Mouse (Mus musculus) heart, adult 9 months (tissue): ENCODE data around the gene Gm42688.

ENCODE experiments used
- DNase-seq, 2 experiments: peaks; one replicate each; pipeline ENCODE4 v3.0.0; 2022; ENCODE audit warnings: low spot score in 2 of 2

The Gm42688 gene

DNA sequence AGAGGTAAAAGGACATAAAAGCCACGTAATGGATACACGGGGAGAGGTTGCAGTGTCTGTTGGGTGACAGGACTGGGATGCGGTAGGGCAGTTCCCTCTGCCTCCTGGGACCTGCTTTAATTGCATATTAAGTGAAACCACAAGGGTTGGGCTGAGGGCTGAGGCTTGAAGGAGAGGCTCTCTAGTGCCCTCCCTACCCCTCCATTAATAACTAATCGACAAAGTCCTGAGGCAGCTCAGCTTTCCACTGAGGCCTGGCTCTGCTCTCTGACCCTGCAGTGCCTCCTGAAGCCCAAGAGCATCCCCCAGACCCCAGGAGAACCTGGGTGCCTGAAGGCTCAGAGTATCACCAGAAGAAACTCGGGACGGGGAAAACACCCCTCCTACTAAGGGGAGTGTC, 16.9 kb upstream of the Gm42688 start:
- no peak for DNase-seq

- DNase-seq: no peak
Observed at GRCm38 (mm10) chr6:83086121-83087035, 15.0 kb upstream of the Gm42688 start, which contains the start of gene Lbx2. Gene Lbx2 (plus strand): TSS chr6:83086367.

GRCm38 (mm10) chr6:83087205-83087925, 14.1 kb upstream of the Gm42688 start:
- DNase-seq: peak in 1 of 2 experiments; percentile 46

GRCm38 (mm10) chr6:83087926-83088260, 13.5 kb upstream of the Gm42688 start:
- DNase-seq: no peak

DNA sequence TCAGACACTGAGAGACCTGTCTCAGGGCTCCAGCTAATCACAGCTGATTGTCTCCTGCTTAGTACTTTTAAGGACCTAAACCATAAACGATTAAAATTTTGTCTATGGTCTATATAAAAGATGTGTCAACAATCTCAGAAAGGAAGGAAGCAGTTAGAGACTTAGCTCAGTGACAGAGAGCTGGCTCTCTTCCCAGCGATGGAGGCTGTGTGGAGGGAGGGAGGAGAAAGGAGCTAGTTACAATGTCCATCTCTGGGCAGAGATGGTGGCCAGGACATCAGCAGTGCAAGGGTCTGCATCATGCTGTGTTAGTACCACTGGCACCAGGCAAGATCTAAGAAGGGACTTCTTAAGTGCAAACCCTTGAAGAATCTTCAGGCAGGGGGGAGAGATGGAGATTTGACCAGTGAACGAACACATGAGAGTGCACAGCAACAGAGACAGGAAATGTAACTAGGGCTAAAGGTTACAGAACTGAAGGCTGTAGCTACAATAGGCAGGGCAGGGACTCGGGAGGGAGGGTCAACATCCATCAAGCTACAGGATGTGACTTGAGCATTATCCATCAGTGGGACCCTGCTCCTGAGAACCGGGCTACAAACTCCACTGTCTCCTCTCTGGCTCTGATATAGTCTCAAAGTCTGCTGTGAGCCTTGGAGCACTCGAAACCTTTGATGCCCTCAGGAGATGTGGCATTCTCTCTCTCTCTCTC, 8.8 kb upstream of the Gm42688 start:
- no peak for DNase-seq

GRCm38 (mm10) chr6:83095968-83096367, 5.4 kb upstream of the Gm42688 start:
- no peak for DNase-seq

DNA sequence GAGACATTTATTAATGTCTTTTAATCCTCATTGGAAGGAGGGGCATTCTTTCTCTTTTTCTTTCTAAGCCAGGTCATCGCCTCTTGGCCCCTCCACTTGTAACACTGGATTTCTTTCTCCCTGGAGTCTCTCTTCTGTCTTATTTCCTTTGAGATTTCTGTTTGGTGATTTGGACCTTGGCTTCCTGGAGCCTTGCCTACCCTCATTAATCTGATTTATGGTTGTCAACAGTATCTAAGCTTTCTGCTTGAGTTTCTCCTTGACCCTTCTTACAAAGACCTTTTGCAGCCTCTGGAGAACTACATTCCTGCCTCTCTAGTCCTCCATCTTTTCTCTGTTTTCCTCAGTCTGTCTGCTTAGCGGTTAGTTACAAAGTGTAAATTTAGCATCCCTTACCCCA, 3.0 kb upstream of the Gm42688 start:
- DNase-seq: no peak

GRCm38 (mm10) chr6:83101688-83102556, 505 bp downstream of the Gm42688 start:
- DNase-seq: peak in 1 of 2 experiments; percentile 46

- no peak for DNase-seq
Observed at GRCm38 (mm10) chr6:83103130-83103650, 1.8 kb downstream of the Gm42688 start.

DNA sequence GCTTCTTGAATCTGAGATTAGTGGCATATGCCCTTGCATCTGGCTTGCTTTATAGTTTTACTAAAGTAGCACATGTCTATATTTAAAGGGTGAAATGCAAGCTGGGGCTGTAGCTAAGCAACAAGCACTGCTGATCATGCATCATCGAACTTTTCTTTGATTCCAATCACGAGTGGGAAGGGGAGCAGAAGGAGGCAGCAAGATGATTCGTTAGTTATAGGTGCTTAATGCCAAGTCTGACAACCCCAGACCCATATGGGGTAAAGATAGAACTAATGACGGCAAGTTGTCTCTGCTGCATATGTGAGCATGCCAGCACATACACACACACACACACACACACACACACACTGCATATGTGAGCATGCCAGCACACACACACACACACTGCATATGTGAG, 2.7 kb downstream of the Gm42688 start:
- DNase-seq: no peak

- DNase-seq: peak in 1 of 2 experiments; percentile 52
Observed at GRCm38 (mm10) chr6:83107566-83108400, 6.4 kb downstream of the Gm42688 start.

DNA sequence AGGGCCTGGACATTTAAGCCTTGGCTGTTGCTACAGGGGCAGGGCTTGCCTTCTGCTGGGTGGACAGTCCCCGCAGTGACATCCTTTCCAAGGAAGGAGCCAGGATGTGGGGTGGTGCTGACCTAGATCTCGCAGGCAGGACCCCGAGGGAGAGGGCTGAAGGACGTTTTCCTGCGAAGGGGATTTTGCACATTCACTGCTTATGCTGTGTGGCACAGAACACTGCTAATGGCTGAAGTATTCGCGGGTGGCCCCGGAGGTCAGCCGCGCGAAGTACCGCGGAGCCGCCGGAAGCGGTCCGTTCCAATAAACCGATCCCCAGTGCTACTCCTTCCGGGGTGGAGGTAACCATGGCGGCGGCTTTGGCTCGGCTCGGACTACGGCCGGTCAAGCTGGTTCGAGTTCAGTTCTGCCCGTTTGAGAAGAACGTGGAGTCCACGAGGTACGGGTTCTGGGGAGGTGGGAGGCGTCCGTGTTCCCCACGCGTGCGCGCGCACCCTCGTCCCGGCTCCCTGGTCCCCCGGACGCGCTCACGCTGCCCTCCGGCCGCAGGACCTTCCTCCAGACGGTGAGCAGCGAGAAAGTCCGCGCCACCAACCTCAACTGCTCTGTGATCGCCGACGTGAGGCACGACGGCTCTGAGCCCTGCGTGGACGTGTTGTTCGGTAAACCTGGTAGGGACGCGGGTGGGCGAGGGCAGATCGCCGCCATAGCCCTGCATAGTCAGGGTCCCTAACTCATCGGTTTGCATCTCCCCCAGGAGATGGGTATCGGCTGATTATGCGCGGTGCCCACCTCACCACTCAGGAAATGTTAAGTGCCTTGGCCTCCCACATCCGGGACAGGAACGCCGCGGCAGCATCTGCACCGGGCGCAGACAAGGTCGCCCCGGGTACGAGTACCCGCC, 7.6 kb downstream of the Gm42688 start, which contains the start of gene Mrpl53:
Gene Mrpl53 (plus strand): TSS at position 279 of the 907 bp plus-strand sequence.
- DNase-seq: peak; percentile 79 to 84

GRCm38 (mm10) chr6:83111510-83112136, 10.2 kb downstream of the Gm42688 start:
- DNase-seq: no peak

- peak; percentile 93 to 95 for DNase-seq
Observed at GRCm38 (mm10) chr6:83115011-83115671, 13.7 kb downstream of the Gm42688 start, which contains the start of gene Mogs. Gene Mogs (plus strand): TSS chr6:83115496.

- DNase-seq: no peak
Observed at GRCm38 (mm10) chr6:83115682-83116372, 14.4 kb downstream of the Gm42688 start.

DNA sequence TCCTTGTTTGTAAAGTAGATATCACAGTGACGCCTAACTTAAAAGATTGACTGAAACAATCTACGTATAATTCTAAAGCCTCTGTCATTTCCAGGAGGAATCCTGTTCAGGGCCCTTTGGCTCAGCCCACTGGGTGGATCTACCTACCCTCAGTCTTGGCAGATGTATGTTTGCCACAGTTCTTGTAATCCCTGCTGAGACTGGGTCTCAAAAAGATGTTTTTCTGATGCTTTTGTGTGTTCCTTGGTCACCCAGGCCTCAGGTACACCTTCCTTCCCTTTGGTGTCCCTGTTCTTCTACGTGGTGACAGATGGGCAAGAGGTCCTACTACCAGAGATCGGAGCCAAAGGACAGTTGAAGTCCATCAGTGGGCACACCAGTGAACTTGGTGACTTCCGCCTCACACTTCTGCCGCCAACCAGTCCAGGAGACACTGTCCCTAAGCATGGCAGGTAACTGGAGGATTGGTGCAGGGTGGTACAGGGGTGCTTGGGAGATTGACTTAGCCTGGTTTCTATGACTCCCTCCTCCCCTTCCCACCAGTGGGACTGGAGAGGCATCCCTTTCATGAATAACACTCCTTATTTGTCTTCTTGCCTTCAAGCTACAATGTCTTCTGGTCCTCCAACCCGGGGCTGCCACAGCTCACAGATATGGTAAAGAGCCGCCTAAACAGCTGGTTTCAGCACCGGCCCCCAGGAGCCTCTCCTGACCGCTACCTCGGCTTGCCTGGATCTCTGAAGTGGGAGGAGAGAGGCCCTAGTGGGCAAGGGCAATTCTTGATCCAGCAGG, 15.2 kb downstream of the Gm42688 start:
- DNase-seq: no peak

DNA sequence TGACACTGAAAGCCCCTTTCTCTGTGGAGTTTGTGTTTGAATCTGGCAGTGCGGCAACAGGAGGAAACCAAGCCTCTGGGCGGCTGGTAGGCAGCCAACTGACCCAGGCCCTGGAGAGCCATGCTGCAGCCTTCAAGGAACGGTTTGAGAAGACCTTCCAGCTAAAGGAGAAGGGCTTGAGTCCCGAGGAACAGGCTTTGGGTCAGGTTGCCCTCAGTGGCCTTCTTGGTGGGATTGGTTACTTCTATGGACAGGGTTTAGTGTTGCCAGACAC, 15.7 kb downstream of the Gm42688 start:
- peak in 1 of 2 experiments; percentile 0 for DNase-seq
